Mouse (Mus musculus) olfactory bulb, adult 2 months (tissue): ENCODE measurements at regions not wholly inside any gene's neighbourhood (a gene's known extent, or its start where the extent isn't known, plus 50 kb on each side); places are given as distances from the start of the nearest gene placed in this dataset.

Experiments used
- CTCF ChIP-seq: fragments of 200-500 bp; IDR thresholded peaks from 2 replicates; pipeline ENCODE4 v1.5.1; 2012; ENCODE audit warnings: low read depth, mild to moderate bottlenecking, low read length, moderate library complexity; ENCODE audit not compliant: insufficient read depth
- POLR2A ChIP-seq: fragments of 200-500 bp; IDR thresholded peaks from 2 replicates; pipeline ENCODE4 v1.6.1; 2012; ENCODE audit warnings: mild to moderate bottlenecking, low read depth, low read length, moderate library complexity; ENCODE audit not compliant: insufficient read depth

DNA sequence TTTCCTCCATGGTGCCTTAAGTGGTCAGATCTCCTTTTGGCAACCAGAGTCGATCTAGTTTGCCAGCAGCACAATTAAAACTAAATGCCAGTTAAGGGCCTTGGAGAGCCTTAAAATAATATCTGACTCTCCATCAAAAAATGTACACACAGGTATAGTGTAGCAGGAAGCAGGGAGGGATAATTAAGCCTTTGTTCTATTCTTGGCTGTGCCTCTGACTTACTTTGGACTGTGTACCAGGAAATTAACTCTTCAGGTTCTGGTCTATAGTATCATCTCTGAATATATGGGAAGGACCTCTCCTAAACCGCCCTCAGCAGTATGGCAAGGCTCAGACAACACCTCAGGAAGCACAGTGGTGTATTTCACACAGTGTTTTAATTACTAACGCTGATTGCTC, 133.0 kb downstream of the Erv3 start:
- TF ChIP-seq CTCF (no peak), POLR2A (no peak)
